Mouse (Mus musculus) MEL (cell line): ENCODE measurements at regions not wholly inside any gene's neighbourhood (a gene's known extent, or its start where the extent isn't known, plus 50 kb on each side); places are given as distances from the start of the nearest gene placed in this dataset.

Experiments used
- DNase-seq: peaks from one replicate; pipeline ENCODE4 v3.0.0; 2011; ENCODE audit warnings: low read depth, low spot score
- H3K27ac ChIP-seq: 2 replicates; pipeline ENCODE4 v1.5.1; 2012; ENCODE audit warnings: low read depth, mild to moderate bottlenecking, control low read depth, low read length, moderate library complexity; ENCODE audit not compliant: control insufficient read depth
- H3K27me3 ChIP-seq, 2 experiments: fragments of 150-350 bp in 1 of 2; sonication (generic) in 1 of 2; 2 replicates each; pipeline ENCODE4 v1.6.1; 2012; ENCODE audit warnings: low read length in 2 of 2, mild to moderate bottlenecking in 2 of 2, improper control_type of control experiment in 1 of 2, moderate library complexity in 1 of 2; ENCODE audit not compliant: insufficient read depth in 2 of 2, control insufficient read depth in 1 of 2
- H3K36me3 ChIP-seq, 2 experiments: 2 replicates each; pipeline ENCODE4 v1.6.1; 2012 to 2014; ENCODE audit warnings: low read length in 2 of 2, improper control_type of control experiment in 1 of 2, inconsistent platforms in 1 of 2, mild to moderate bottlenecking in 1 of 2; ENCODE audit not compliant: insufficient read depth in 2 of 2, control insufficient read depth in 1 of 2
- H3K4me1 ChIP-seq, 2 experiments: fragments of 150-350 bp in 1 of 2; sonication (generic) in 1 of 2; 2 replicates each; pipeline ENCODE4 v1.6.1; 2012; ENCODE audit warnings: low read length in 2 of 2, improper control_type of control experiment in 1 of 2, mild to moderate bottlenecking in 1 of 2; ENCODE audit not compliant: insufficient read depth in 2 of 2, control insufficient read depth in 1 of 2
- H3K4me3 ChIP-seq, 2 experiments: fragments of 150-350 bp in 1 of 2; sonication (generic) in 1 of 2; 2 replicates each; pipeline ENCODE4 v1.5.1; 2012; ENCODE audit warnings: low read depth in 2 of 2, low read length in 2 of 2, mild to moderate bottlenecking in 2 of 2, moderate library complexity in 2 of 2, control low read depth in 1 of 2, improper control_type of control experiment in 1 of 2; ENCODE audit not compliant: control insufficient read depth in 1 of 2, insufficient read depth in 1 of 2
- H3K79me2 ChIP-seq: 2 replicates; pipeline ENCODE4 v1.6.1; 2012; ENCODE audit warnings: mild to moderate bottlenecking, low read length, moderate library complexity; ENCODE audit not compliant: control insufficient read depth, poor library complexity, insufficient read depth
- H3K9ac ChIP-seq: 2 replicates; pipeline ENCODE4 v1.6.1; 2012; ENCODE audit warnings: low read depth, mild to moderate bottlenecking, control low read depth, low read length, moderate library complexity; ENCODE audit not compliant: control insufficient read depth, poor library complexity, severe bottlenecking
- H3K9me3 ChIP-seq: fragments of 150-350 bp; sonication (generic); replicated peaks from 2 replicates; pipeline ENCODE4 v1.6.1; 2012; ENCODE audit warnings: mild to moderate bottlenecking, low read length, improper control_type of control experiment, moderate library complexity; ENCODE audit not compliant: insufficient read depth
- CHD1 ChIP-seq: IDR thresholded peaks from 2 replicates; pipeline ENCODE4 v1.6.1; 2012; ENCODE audit warnings: low read depth, mild to moderate bottlenecking, inconsistent platforms, low read length, improper control_type of control experiment
- CHD2 ChIP-seq: IDR thresholded peaks from 2 replicates; pipeline ENCODE4 v1.6.1; 2011; ENCODE audit warnings: low read length, improper control_type of control experiment
- CTCF ChIP-seq, 3 experiments: IDR thresholded peaks in 2 of 3; conservative IDR thresholded peaks in 1 of 3; 2 replicates each; pipeline ENCODE4 v1.5.1; 2011 to 2012; ENCODE audit warnings: low read length in 3 of 3, low read depth in 2 of 3, mild to moderate bottlenecking in 2 of 3, improper control_type of control experiment in 1 of 3, inconsistent platforms in 1 of 3, mixed read lengths in 1 of 3, moderate library complexity in 1 of 3; ENCODE audit not compliant: control insufficient read depth in 1 of 3, insufficient read depth in 1 of 3, poor library complexity in 1 of 3, severe bottlenecking in 1 of 3
- E2F4 ChIP-seq: IDR thresholded peaks from 2 replicates; pipeline ENCODE4 v1.6.1; 2011; ENCODE audit warnings: low read depth, low read length, improper control_type of control experiment, borderline replicate concordance
- EP300 ChIP-seq, 2 experiments: IDR thresholded peaks; 2 replicates each; pipeline ENCODE4 v1.6.1; 2011; ENCODE audit warnings: improper control_type of control experiment in 2 of 2, low read length in 2 of 2, low read depth in 1 of 2, mild to moderate bottlenecking in 1 of 2
- ETS1 ChIP-seq: IDR thresholded peaks from 2 replicates; pipeline ENCODE4 v1.6.1; 2012; ENCODE audit warnings: low read depth, mild to moderate bottlenecking, inconsistent platforms, low read length, improper control_type of control experiment, moderate library complexity
- GABPA ChIP-seq: IDR thresholded peaks from 2 replicates; pipeline ENCODE4 v1.6.1; 2012; ENCODE audit warnings: low read depth, mild to moderate bottlenecking, inconsistent platforms, low read length, improper control_type of control experiment, moderate library complexity
- GATA1 ChIP-seq: IDR thresholded peaks from 2 replicates; pipeline ENCODE4 v1.6.1; 2011; ENCODE audit warnings: low read depth, low read length, improper control_type of control experiment
- HCFC1 ChIP-seq: IDR thresholded peaks from 2 replicates; pipeline ENCODE4 v1.6.1; 2012; ENCODE audit warnings: low read depth, mild to moderate bottlenecking, inconsistent platforms, low read length, improper control_type of control experiment, moderate library complexity
- JUND ChIP-seq: IDR thresholded peaks from 2 replicates; pipeline ENCODE4 v1.6.1; 2011; ENCODE audit warnings: low read depth, mild to moderate bottlenecking, improper control_type of control experiment, low read length
- KAT2A ChIP-seq: conservative IDR thresholded peaks from 2 replicates; pipeline ENCODE4 v1.6.1; 2012; ENCODE audit warnings: low read depth, low read length, improper control_type of control experiment, inconsistent platforms
- MAX ChIP-seq: IDR thresholded peaks from 2 replicates; pipeline ENCODE4 v1.6.1; 2011; ENCODE audit warnings: low read length, improper control_type of control experiment
- MEF2A ChIP-seq: IDR thresholded peaks from 2 replicates; pipeline ENCODE4 v1.6.1; 2014; ENCODE audit warnings: low read depth, mild to moderate bottlenecking, inconsistent platforms, low read length, improper control_type of control experiment; ENCODE audit not compliant: poor library complexity, insufficient replicate concordance, severe bottlenecking; ENCODE audit errors: extremely low read depth
- NRF1 ChIP-seq: IDR thresholded peaks from 2 replicates; pipeline ENCODE4 v1.6.1; 2014; ENCODE audit warnings: low read depth, mild to moderate bottlenecking, inconsistent platforms, low read length, improper control_type of control experiment, moderate library complexity; ENCODE audit not compliant: poor library complexity, insufficient read depth, severe bottlenecking
- POLR2AphosphoS2 ChIP-seq: IDR thresholded peaks from 2 replicates; pipeline ENCODE4 v1.6.1; 2011; ENCODE audit warnings: low read length, improper control_type of control experiment
- RCOR1 ChIP-seq: IDR thresholded peaks from 2 replicates; pipeline ENCODE4 v1.6.1; 2012; ENCODE audit warnings: low read depth, mild to moderate bottlenecking, inconsistent platforms, low read length, improper control_type of control experiment
- SIN3A ChIP-seq: IDR thresholded peaks from 2 replicates; pipeline ENCODE4 v1.6.1; 2012; ENCODE audit warnings: low read length, improper control_type of control experiment, inconsistent platforms
- TBP ChIP-seq: IDR thresholded peaks from 2 replicates; pipeline ENCODE4 v1.8.0; 2011; ENCODE audit warnings: low read depth, low read length, improper control_type of control experiment
- TCF12 ChIP-seq: IDR thresholded peaks from 2 replicates; pipeline ENCODE4 v1.6.1; 2014; ENCODE audit warnings: low read depth, mild to moderate bottlenecking, inconsistent platforms, low read length, improper control_type of control experiment, moderate library complexity
- ZC3H11A ChIP-seq: IDR thresholded peaks from 2 replicates; pipeline ENCODE4 v1.6.1; 2012; ENCODE audit warnings: low read depth, mild to moderate bottlenecking, inconsistent platforms, low read length, improper control_type of control experiment
- ZKSCAN1 ChIP-seq: IDR thresholded peaks from 2 replicates; pipeline ENCODE4 v1.6.1; 2012; ENCODE audit warnings: low read depth, mild to moderate bottlenecking, inconsistent platforms, low read length, improper control_type of control experiment, moderate library complexity
- ZMIZ1 ChIP-seq: IDR thresholded peaks from 2 replicates; pipeline ENCODE4 v1.6.1; 2012; ENCODE audit warnings: low read depth, mild to moderate bottlenecking, inconsistent platforms, low read length, improper control_type of control experiment, moderate library complexity

- Histone ChIP-seq H3K27me3 (no peaks in the 10 kb centered on the region), H3K4me3 (no peak overlapping the region), H3K79me2 (no peaks in the 10 kb centered on the region), H3K9me3 (no peaks in the 10 kb centered on the region), H3K36me3 (no peaks in the 10 kb centered on the region), H3K27ac (no peak overlapping the region), H3K4me1 (no peaks in the 10 kb centered on the region), H3K9ac (no peak overlapping the region)
- TF ChIP-seq HCFC1 (no peak), GABPA (no peak), CHD2 (no peak), ZMIZ1 (no peak), E2F4 (no peak), KAT2A (no peak), SIN3A (no peak), MEF2A (no peak), CTCF (IDR thresholded peaks at IDR 0.05 in 2 of 3, conservative IDR thresholded peaks at IDR 0.05 in 1 of 3; ENCODE audit: control insufficient read depth in 1 of 3, insufficient read depth in 1 of 3, low read depth in 2 of 3, low read length in 3 of 3, poor library complexity in 1 of 3, severe bottlenecking in 1 of 3) (no peak), ETS1 (no peak), ZC3H11A (no peak)
- DNase-seq: no peak
Observed at GRCm38 (mm10) chr2:128304063-128304712, 178.3 kb downstream of the Bcl2l11 start.

- Histone ChIP-seq H3K27ac (no peak overlapping the region), H3K36me3 (no peaks in the 10 kb centered on the region; a peak in 1 of 4 replicates), H3K4me3 (no peak overlapping the region), H3K9ac (no peak overlapping the region), H3K4me1 (no peaks in the 10 kb centered on the region), H3K9me3 (no peaks in the 10 kb centered on the region), H3K79me2 (no peaks in the 10 kb centered on the region), H3K27me3 (no peaks in the 10 kb centered on the region)
- TF ChIP-seq JUND (no peak), CHD2 (no peak), HCFC1 (no peak), POLR2AphosphoS2 (no peak), EP300 (IDR thresholded peaks at IDR 0.05; ENCODE audit: low read depth in 1 of 2, low read length in 2 of 2) (no peak), CTCF (IDR thresholded peaks at IDR 0.05 in 2 of 3, conservative IDR thresholded peaks at IDR 0.05 in 1 of 3; ENCODE audit: control insufficient read depth in 1 of 3, insufficient read depth in 1 of 3, low read depth in 2 of 3, low read length in 3 of 3, poor library complexity in 1 of 3, severe bottlenecking in 1 of 3) (no peak), CHD1 (no peak), GATA1 (no peak), TBP (no peak), MAX (no peak), RCOR1 (no peak), TCF12 (no peak), NRF1 (no peak), ZKSCAN1 (no peak)
- no peak for DNase-seq
Observed at GRCm38 (mm10) chr2:128306693-128307092, 180.9 kb downstream of the Bcl2l11 start.
